Mouse (Mus musculus) heart, embryonic 12.5 days (tissue): ENCODE data around the gene Arl6ip4. TPM values are rescaled to one million over a fixed set of nuclear protein-coding genes. Genes with fewer than 3 reads are reported as not detected.

Experiments
- ATAC-seq: fragments of 200-750 bp; cut with Nextera tagmentation; 2 replicates; pipeline ENCODE4 v1.8.0; 2017; ENCODE audit warnings: moderate TSS enrichment, moderate library complexity; ENCODE audit not compliant: insufficient number of reproducible peaks, low FRiP score
- H3K27ac ChIP-seq: fragments of 300-500 bp; sonication (generic); 2 replicates; pipeline ENCODE4 v1.5.1; 2016; ENCODE audit warnings: mild to moderate bottlenecking, moderate library complexity; ENCODE audit not compliant: poor library complexity, severe bottlenecking
- H3K27me3 ChIP-seq: fragments of 300-500 bp; sonication (generic); replicated peaks from 2 replicates; pipeline ENCODE4 v1.6.1; 2016; ENCODE audit warnings: mild to moderate bottlenecking, moderate library complexity
- H3K36me3 ChIP-seq: fragments of 300-500 bp; sonication (generic); 2 replicates; pipeline ENCODE4 v1.6.1; 2016; ENCODE audit warnings: mild to moderate bottlenecking, moderate library complexity
- H3K4me1 ChIP-seq: fragments of 300-500 bp; sonication (generic); replicated peaks from 2 replicates; pipeline ENCODE4 v1.6.1; 2016; ENCODE audit warnings: mild to moderate bottlenecking
- H3K4me2 ChIP-seq: fragments of 300-500 bp; sonication (generic); 2 replicates; pipeline ENCODE4 v1.6.1; 2016; ENCODE audit warnings: mild to moderate bottlenecking, moderate library complexity
- H3K4me3 ChIP-seq: fragments of 300-500 bp; sonication (generic); 2 replicates; pipeline ENCODE4 v1.5.1; 2016; ENCODE audit warnings: mild to moderate bottlenecking
- H3K9ac ChIP-seq: fragments of 300-500 bp; sonication (generic); 2 replicates; pipeline ENCODE4 v1.6.1; 2016; ENCODE audit warnings: mild to moderate bottlenecking, moderate library complexity
- H3K9me3 ChIP-seq: fragments of 300-500 bp; sonication (generic); replicated peaks from 2 replicates; pipeline ENCODE4 v1.6.1; 2016; ENCODE audit warnings: mild to moderate bottlenecking, moderate library complexity
- WGBS: fragments of 180-500 bp; shearing (Covaris S2); methylation state at CpG from one replicate; pipeline ENCODE4 v1.1.7; 2016; 5-methylcytosine and 5-hydroxymethylcytosine counted together
- polyA plus RNA-seq: library from polyadenylated mRNA; unstranded; fragments of >200 nt; fragmentation: Nextera tagmentation; extraction: Ambion mirVana; gene quantifications from 2 replicates; pipeline ENCODE4 v1.2.1, GENCODE M21; 2016

Gene Arl6ip4
- polyA plus RNA-seq, 1 experiment from 2014 or later: 78.8 TPM

DNA sequence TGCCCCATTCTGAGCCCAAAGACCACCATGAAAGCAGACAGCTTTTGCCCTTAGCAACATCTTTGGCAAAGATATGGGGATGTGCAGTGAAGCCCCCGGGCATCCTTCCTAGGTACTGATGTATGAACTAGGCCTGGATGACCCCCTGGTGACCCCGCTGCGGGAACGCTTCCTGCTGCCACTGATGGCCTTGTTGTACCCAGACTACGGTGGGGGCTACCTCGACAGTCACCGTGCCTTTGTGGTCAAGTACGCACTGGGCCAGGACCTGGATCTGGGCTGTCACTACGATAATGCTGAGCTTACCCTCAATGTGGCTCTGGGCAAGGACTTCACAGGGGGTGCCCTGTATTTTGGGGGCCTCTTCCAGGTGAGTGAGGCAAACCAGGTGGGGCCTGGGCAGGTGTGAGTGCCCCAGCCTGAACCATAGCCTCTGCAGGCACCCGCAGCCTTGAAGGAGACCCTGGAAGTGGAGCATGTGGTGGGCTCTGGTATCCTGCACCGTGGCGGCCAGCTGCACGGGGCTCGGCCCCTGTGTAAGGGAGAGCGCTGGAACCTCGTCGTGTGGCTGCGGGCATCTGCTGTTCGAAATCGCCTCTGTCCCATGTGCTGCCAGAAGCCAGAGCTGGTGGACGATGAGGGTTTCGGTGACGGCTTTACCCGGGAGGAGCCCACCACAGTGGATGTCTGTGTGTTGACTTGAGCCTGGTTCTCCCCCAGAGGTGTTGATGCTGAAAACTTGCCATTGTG lies 1.4 kb upstream of the Arl6ip4 start:
- WGBS: 89% methylated on average over 24 of the region's 24 CpGs
- Histone ChIP-seq H3K9me3 (no peaks in the 10 kb centered on the region), H3K4me3 (no peak overlapping the region), H3K4me1 (peaks cover 54% of the 10 kb centered on the region), H3K9ac (no peak overlapping the region), H3K36me3 (peaks cover 37% of the 10 kb centered on the region), H3K27me3 (no peaks in the 10 kb centered on the region), H3K4me2 (no peak overlapping the region), H3K27ac (no peak overlapping the region)
- no peak for ATAC-seq

DNA sequence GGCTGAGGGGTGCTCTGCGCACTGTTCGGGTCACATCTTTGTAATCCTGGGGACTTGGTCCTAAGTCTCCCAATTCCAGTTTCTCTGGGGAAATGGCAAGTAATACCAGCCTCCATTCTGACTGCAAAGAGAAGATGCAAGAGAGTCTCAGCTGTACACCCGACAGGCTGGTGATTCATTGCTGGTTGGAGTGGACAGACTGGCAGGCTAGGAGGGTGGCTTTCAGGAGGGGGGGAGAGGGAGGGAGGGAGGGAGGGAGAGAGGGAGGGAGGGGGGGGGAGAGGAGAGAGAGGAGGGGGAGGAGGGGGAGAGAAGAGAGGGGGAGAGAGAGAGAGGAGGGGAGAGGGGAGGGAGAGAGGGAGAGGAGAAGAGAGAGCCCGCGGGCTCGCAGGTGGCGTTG lies 358 bp upstream of the Arl6ip4 start:
- Histone ChIP-seq H3K27ac (peak overlapping the region; percentile 63), H3K4me1 (peaks cover 54% of the 10 kb centered on the region), H3K36me3 (peaks cover 48% of the 10 kb centered on the region), H3K9me3 (no peaks in the 10 kb centered on the region), H3K4me2 (peak overlapping the region; percentile 89), H3K4me3 (peak overlapping the region; percentile 92), H3K27me3 (no peaks in the 10 kb centered on the region), H3K9ac (peak overlapping the region; percentile 92)
- ATAC-seq: no peak
- 22% methylated on average over 7 of the region's 7 CpGs for WGBS

DNA sequence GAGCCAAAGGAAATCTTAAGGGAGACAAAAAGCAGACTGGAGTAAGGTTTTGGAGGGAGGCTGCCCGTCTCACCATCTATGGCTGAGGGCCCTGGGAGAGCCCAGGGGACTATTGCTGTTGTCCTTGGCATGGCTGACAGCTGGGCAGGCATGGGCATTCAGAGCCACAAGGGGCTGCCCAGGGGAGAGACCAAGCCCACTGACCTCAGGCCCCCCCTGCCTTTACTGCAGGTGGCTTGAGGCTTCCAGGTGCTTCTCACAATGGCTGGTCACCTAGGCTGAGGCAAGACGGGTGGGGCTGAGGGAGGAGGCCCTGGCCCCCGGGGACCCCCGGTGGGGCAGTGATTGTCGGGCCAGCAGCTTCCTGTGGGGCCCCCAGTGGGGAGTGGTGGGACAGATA lies 3.3 kb downstream of the Arl6ip4 start:
- WGBS: 75% methylated on average over 5 of the region's 5 CpGs

DNA sequence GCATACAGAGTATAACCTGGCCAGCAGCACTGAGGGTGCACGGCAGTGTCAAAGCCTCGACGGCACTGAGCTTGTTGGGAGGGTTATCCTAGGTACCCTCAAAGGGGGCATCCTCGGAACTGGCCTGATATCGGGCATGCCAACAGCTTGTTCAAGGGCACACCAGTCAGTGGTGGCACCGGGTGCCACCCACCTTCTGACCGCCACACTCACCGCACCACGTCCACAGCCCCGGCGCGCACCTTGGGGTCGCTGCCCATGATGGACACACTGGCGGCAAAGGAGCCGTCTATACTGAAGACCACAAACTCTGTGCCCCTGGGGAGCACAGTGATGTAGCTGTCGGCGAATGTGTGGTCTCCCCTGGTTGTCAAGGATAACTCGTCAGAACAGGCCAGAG lies 6.5 kb downstream of the Arl6ip4 start:
- Histone ChIP-seq H3K27me3 (no peaks in the 10 kb centered on the region), H3K36me3 (peaks cover 100% of the 10 kb centered on the region), H3K4me1 (peaks cover 12% of the 10 kb centered on the region), H3K4me2 (no peak overlapping the region), H3K27ac (no peak overlapping the region), H3K4me3 (no peak overlapping the region), H3K9ac (no peak overlapping the region), H3K9me3 (no peaks in the 10 kb centered on the region)
- ATAC-seq: no peak
- 90% methylated on average over 18 of the region's 18 CpGs for WGBS

More for the DNA sequence above, 3.3 kb downstream of the Arl6ip4 start:
- Histone ChIP-seq H3K9me3 (no peaks in the 10 kb centered on the region), H3K27me3 (no peaks in the 10 kb centered on the region), H3K9ac (0 out of 2 replicates have a peak overlapping the region, but pooled peaks have one; percentile 2), H3K4me1 (peaks cover 34% of the 10 kb centered on the region), H3K36me3 (peaks cover 80% of the 10 kb centered on the region), H3K4me2 (no peak overlapping the region), H3K27ac (no peak overlapping the region), H3K4me3 (no peak overlapping the region)
- ATAC-seq: no peak

DNA sequence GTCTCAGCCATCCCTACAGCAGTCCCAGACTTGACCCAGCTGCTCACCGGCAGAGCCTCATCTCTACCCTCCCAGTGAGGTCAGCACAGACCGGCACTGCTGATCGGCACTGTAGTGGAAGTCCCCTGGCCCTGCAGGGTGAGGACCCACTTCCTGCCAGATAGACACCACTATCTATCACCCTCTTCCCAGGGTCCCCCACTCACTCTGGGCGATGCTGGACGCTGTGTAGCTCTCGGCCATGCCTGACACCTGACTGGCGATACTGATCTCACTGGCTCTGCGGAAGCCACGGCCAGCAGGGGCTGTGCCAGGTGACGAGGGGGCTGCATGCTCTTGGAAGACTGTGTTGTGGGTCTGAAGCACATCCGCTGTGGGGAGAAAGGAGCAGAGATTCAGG lies 9.2 kb downstream of the Arl6ip4 start:
- 71% methylated on average over 11 of the region's 11 CpGs for WGBS
- Histone ChIP-seq H3K9me3 (no peaks in the 10 kb centered on the region), H3K4me2 (no peak overlapping the region), H3K27me3 (no peaks in the 10 kb centered on the region), H3K4me1 (no peaks in the 10 kb centered on the region), H3K4me3 (no peak overlapping the region), H3K36me3 (peaks cover 100% of the 10 kb centered on the region), H3K27ac (no peak overlapping the region), H3K9ac (no peak overlapping the region)
- no peak for ATAC-seq

DNA sequence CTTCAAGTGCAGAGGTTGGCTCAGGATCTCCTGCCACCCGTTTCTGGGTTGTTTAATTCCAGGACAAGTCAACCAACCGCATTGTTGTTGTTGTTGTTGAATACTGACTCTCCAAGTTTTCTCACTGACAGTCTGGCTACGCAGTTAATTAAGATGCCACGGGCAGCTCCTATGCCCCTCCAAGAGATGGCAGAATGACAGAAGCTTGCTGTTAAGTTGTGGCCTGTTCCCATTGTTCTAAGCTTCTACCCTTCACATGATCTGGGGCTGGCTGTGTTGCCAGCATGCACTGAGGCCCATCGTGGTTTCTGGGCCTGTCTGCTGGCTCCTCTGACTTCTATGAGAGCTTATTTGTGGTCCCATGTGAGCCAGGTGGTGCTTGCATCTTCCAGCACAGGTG lies 18.4 kb downstream of the Arl6ip4 start:
- Histone ChIP-seq H3K4me1 (peaks cover 16% of the 10 kb centered on the region), H3K9me3 (no peaks in the 10 kb centered on the region), H3K4me2 (no peak overlapping the region), H3K36me3 (peaks cover 90% of the 10 kb centered on the region), H3K27me3 (no peaks in the 10 kb centered on the region), H3K4me3 (no peak overlapping the region), H3K9ac (no peak overlapping the region), H3K27ac (no peak overlapping the region)
- ATAC-seq: no peak
- 77% methylated on average over 5 of the region's 5 CpGs for WGBS

DNA sequence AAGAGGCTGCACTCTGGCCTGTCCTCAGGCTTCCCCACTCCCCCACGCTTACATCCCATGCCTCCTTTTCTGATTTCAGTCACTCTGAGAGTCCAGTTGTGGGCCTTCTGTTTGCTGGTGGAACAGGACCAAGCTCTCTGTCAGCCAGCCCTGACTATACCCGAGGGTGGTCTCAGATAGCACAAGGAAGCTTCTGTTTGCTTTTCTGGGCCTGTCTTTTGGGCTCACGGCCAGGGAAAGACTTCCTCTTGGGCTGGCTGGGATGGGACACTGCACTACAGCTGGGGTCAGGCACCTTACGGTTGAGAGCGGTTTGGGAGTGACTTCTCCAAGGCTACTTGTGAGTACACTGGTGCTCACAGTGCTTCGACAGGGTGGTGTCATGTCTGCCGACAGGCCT lies 22.2 kb downstream of the Arl6ip4 start:
- ATAC-seq: peak; percentile 37
- Histone ChIP-seq H3K36me3 (peaks cover 81% of the 10 kb centered on the region), H3K4me1 (peaks cover 16% of the 10 kb centered on the region), H3K4me2 (no peak overlapping the region), H3K9me3 (no peaks in the 10 kb centered on the region), H3K9ac (no peak overlapping the region), H3K27me3 (no peaks in the 10 kb centered on the region), H3K4me3 (no peak overlapping the region), H3K27ac (no peak overlapping the region)
- WGBS: 63% methylated on average over 7 of the region's 7 CpGs

DNA sequence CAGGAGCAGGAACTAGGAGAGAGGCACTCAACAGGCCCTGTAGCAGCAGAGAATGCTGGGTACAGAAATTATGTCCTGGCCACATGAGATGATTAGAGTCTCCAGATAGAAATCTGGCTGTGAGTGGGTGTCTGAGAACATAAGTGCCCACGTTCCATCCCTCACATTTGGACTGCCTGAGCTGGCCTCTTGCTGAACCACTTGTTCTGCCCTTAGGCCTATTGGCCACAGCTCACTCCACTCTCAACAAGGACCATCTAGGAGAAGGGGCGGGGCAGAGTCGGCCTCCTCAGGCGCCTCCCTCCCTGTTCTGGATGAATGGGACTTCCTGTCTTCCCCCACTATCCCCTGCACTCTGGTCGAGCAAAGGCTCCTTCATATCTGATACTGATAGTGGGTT lies 33.1 kb downstream of the Arl6ip4 start:
- Histone ChIP-seq H3K36me3 (peaks cover 51% of the 10 kb centered on the region), H3K27me3 (no peaks in the 10 kb centered on the region), H3K4me3 (no peak overlapping the region), H3K9me3 (no peaks in the 10 kb centered on the region), H3K4me2 (no peak overlapping the region), H3K4me1 (peaks cover 12% of the 10 kb centered on the region), H3K9ac (no peak overlapping the region), H3K27ac (no peak overlapping the region)
- ATAC-seq: no peak
- 45% methylated on average over 5 of the region's 5 CpGs for WGBS

DNA sequence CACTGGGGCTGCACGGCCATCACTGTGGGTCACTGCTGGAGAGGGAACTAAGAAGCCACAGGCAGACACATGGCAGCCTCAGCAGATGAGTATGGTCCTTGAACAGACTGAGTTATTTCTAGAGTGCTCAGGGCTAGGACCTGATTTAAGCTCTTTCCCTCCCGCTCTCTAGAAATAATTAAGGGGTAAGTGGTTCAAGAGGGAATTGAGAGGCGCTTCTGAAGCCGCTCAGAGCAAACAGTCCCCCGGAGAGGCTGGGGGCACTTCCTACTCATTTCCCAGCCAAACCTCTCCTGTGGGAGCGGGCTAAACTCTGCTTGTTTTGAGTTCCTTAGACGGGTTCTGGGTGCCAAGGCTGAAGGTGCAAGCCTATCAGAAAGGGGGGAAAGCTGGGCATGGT lies 35.0 kb downstream of the Arl6ip4 start:
- Histone ChIP-seq H3K9ac (no peak overlapping the region), H3K4me1 (peaks cover 15% of the 10 kb centered on the region), H3K27me3 (no peaks in the 10 kb centered on the region), H3K4me2 (no peak overlapping the region), H3K27ac (no peak overlapping the region), H3K9me3 (no peaks in the 10 kb centered on the region), H3K4me3 (no peak overlapping the region), H3K36me3 (peaks cover 40% of the 10 kb centered on the region)
- WGBS: 73% methylated on average over 7 of the region's 7 CpGs
- no peak for ATAC-seq

DNA sequence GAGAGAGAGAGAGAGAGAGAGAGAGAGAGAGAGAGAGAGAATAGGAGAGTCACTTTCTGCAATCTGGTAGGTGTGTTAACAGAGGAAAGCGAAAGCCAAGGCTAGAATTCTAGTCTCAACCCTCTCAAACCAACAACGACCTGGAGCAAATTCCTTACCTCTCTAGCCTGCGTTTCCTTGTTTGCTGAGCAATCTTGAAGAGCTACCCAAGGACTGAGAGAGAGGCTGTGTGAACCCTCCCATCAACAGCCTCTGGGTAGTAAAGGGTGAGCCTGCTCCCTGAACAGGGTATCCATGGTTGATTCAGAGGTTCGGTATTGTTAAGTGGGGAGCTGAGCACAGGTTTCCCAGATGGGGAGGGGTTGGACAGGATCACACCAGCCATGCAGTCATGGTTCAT lies 36.8 kb downstream of the Arl6ip4 start:
- Histone ChIP-seq H3K27ac (no peak overlapping the region), H3K9me3 (no peaks in the 10 kb centered on the region), H3K4me3 (no peak overlapping the region), H3K4me2 (no peak overlapping the region), H3K4me1 (peaks cover 10% of the 10 kb centered on the region), H3K36me3 (peaks cover 34% of the 10 kb centered on the region), H3K27me3 (no peaks in the 10 kb centered on the region), H3K9ac (no peak overlapping the region)
- 77% methylated on average over 4 of the region's 4 CpGs for WGBS
- ATAC-seq: no peak

DNA sequence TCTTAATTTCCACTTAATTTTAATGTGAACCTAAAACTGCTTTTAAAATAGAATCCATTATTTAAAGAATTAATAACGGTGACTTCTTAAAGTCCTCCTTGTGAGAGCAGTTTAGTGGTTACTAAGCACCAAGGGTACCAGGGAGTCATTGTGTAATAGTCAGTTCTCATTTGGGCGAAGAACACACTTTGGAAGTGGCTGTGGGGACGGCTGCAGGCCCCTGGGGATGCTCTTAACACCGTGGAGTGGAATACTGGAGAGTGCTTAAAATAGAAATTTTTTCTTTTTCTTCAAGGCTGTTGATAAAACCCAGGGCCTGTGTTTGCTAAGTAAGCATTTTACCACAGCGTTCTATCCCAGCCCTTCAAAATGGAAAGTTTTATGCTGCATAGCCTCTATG lies 40.1 kb downstream of the Arl6ip4 start:
- Histone ChIP-seq H3K4me3 (no peak overlapping the region), H3K27me3 (no peaks in the 10 kb centered on the region), H3K36me3 (peaks cover 21% of the 10 kb centered on the region), H3K9me3 (no peaks in the 10 kb centered on the region), H3K27ac (no peak overlapping the region), H3K9ac (no peak overlapping the region), H3K4me1 (peaks cover 39% of the 10 kb centered on the region), H3K4me2 (no peak overlapping the region)
- 45% methylated on average over 5 of the region's 5 CpGs for whole genome bisulfite sequencing
- ATAC-seq: no peak

DNA sequence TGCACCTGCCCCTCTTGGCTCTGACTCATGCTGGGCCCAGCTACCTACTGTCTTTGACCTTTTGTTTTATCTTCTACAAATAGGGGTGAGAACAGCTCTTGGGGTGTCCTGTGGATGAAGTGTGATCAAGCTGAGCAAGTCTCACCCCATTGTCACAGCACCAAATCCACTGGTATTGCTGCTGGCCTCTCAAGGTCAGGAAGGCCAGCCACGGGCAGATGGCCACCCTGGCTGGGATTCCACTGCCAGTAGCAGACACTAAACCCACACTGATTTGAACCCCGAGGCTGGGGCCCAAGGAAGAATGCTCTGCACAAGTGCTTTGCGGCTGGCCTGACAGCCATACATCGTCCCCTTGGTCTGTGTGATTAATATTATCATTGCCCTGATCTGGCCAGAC lies 42.4 kb downstream of the Arl6ip4 start:
- ATAC-seq: no peak

More for the DNA sequence above, 42.4 kb downstream of the Arl6ip4 start:
- WGBS: 47% methylated on average over 4 of the region's 4 CpGs
- Histone ChIP-seq H3K36me3 (no peaks in the 10 kb centered on the region), H3K27ac (0 out of 2 replicates have a peak overlapping the region, but pooled peaks have one; percentile 14), H3K4me2 (no peak overlapping the region), H3K9me3 (no peaks in the 10 kb centered on the region), H3K4me3 (no peak overlapping the region), H3K27me3 (no peaks in the 10 kb centered on the region), H3K4me1 (peaks cover 60% of the 10 kb centered on the region), H3K9ac (peak overlapping the region; percentile 6; the same call in 1 of the 2 replicates)
